In the genomic region with DNA sequence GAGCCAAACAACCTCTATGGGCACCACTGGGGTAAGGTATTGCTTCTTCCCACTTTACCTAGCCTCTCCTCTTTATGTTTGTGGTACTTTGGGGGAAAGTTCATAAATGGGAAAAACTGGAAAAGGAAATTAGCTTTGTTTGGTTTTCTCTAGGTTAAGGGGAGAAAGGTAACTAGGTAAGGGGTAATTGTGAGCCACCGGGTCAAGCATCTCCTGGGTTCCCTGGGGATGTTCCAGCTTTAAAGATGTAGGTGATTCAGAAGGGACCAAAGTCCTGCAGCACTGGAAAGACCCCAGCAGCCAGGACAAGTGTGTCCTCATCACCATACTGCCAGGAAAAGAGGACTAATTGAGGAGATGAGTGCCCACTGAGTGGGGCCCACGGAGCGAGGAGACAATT, we compare ENCODE assay signal across 29 mouse cellular contexts. TPM values are rescaled to one million over a fixed set of nuclear protein-coding genes. Genes with fewer than 3 reads are reported as not detected.
DNase-seq lines count a peak whose midpoint lies in the region; ATAC-seq and TF ChIP-seq lines count a peak whose summit lies in the region.
"Had no signal": no experiment of that assay in that cellular context is flagged by ENCODE, and none has a peak within 500 bp of the region (broad histone marks: within the 10 kb centered on the region; RNA-seq: fewer than 3 reads in every experiment).

No protein-coding gene starts in this region.

- DNase-seq in kidney, adult 9 months: peak; percentile 27
- no peak for DNase-seq in kidney, postnatal 4 days
- DNase-seq in adrenal gland, adult 2 months: no peak
- DNase-seq: adrenal gland, postnatal 10 days; adrenal gland, postnatal 25 days; B cell, adult 2 months; cerebellum, adult 11 months; cerebellum, adult 18-20 months; cerebellum, adult 8-10 months; cerebellum, adult 9-11 months; cerebellum, postnatal 14 days; cerebellum, postnatal 36 days; embryo, embryonic 11 days had no signal

- ATAC-seq in intestine, postnatal 0 days: no peak
- ATAC-seq in intestine, embryonic 16.5 days: no peak
- no peak for ATAC-seq in liver, embryonic 16.5 days (ENCODE audit: low read depth)
- ATAC-seq in liver, embryonic 12.5 days: no peak
- ATAC-seq: activated CD4-positive, CD25-positive, alpha-beta regulatory T cell, adult 4 months; CD4-positive, CD25-positive, alpha-beta regulatory T cell, adult 4 months; forebrain, embryonic 14.5 days; Patski had no signal

- no peak overlapping the region for H3K4me2 ChIP-seq in intestine, postnatal 0 days (replicated peaks; ENCODE audit: low read depth)
- no peak overlapping the region; the same call in 1 of the 2 replicates for H3K4me2 ChIP-seq in intestine, embryonic 16.5 days (ENCODE audit: low read depth, low read length)
- H3K4me2 ChIP-seq in liver, embryonic 16.5 days (ENCODE audit: low read depth, low read length): no peak overlapping the region
- no peak overlapping the region for H3K4me2 ChIP-seq in liver, embryonic 12.5 days
- H3K4me2 ChIP-seq: embryonic facial prominence, embryonic 13.5 days; embryonic facial prominence, embryonic 15.5 days; forebrain, embryonic 12.5 days had no signal

- H3K27me3 ChIP-seq in intestine, postnatal 0 days (replicated peaks; ENCODE audit: control insufficient read depth, insufficient read depth, low read length): no peaks in the 10 kb centered on the region
- no peaks in the 10 kb centered on the region for H3K27me3 ChIP-seq in intestine, embryonic 16.5 days (replicated peaks; ENCODE audit: control insufficient read depth, insufficient read depth, low read length)
- H3K27me3 ChIP-seq in liver, embryonic 16.5 days (ENCODE audit: control insufficient read depth, insufficient read depth, low read depth, low read length): no peaks in the 10 kb centered on the region
- H3K27me3 ChIP-seq in liver, embryonic 12.5 days (replicated peaks): no peaks in the 10 kb centered on the region
- H3K27me3 ChIP-seq in small intestine, adult 2 months (ENCODE audit: control insufficient read depth, insufficient read depth, low read length): no peaks in the 10 kb centered on the region
- H3K27me3 ChIP-seq: CH12.LX; embryonic facial prominence, embryonic 13.5 days; embryonic facial prominence, embryonic 15.5 days; forebrain, embryonic 12.5 days; Patski had no signal

- 82% methylated on average over 3 of the region's 3 CpGs for WGBS in intestine, postnatal 0 days
- 86% methylated on average over 3 of the region's 3 CpGs for WGBS in intestine, embryonic 16.5 days
- WGBS in liver, embryonic 16.5 days (ENCODE audit: insufficient replicate concordance): 74% methylated on average over 3 of the region's 3 CpGs
- 75% methylated on average over 3 of the region's 3 CpGs for WGBS in liver, embryonic 12.5 days (ENCODE audit: insufficient replicate concordance)
- WGBS in small intestine, adult 2 months: 78% methylated on average over 3 of the region's 3 CpGs

- H3K4me3 ChIP-seq in intestine, postnatal 0 days (ENCODE audit: low read depth, low read length): no peak overlapping the region
- no peak overlapping the region for H3K4me3 ChIP-seq in intestine, embryonic 16.5 days (ENCODE audit: low read length)
- H3K4me3 ChIP-seq in liver, embryonic 16.5 days (ENCODE audit: low read depth, low read length): no peak overlapping the region
- no peak overlapping the region for H3K4me3 ChIP-seq in liver, embryonic 12.5 days
- no peak overlapping the region for H3K4me3 ChIP-seq in small intestine, adult 2 months (ENCODE audit: low read depth, low read length)
- H3K4me3 ChIP-seq: embryonic facial prominence, embryonic 13.5 days; embryonic facial prominence, embryonic 15.5 days; erythroblast, embryonic 14.5 days; forebrain, embryonic 10.5 days; forebrain, embryonic 12.5 days had no signal

- 0 out of 2 replicates have a peak, but pooled peaks cover 3% of the 10 kb centered on the region for H3K4me1 ChIP-seq in intestine, postnatal 0 days (replicated peaks; ENCODE audit: control insufficient read depth, insufficient read depth, low read length)
- H3K4me1 ChIP-seq in intestine, embryonic 16.5 days (ENCODE audit: control insufficient read depth, insufficient read depth, low read length): peaks cover 3% of the 10 kb centered on the region; the same call in 1 of the 2 replicates
- H3K4me1 ChIP-seq in liver, embryonic 16.5 days (ENCODE audit: control insufficient read depth, low read depth, low read length): no peaks in the 10 kb centered on the region; the same call in 1 of the 2 replicates
- peaks cover 14% of the 10 kb centered on the region for H3K4me1 ChIP-seq in liver, embryonic 12.5 days
- H3K4me1 ChIP-seq in small intestine, adult 2 months (ENCODE audit: control insufficient read depth, insufficient read depth, insufficient read length, low read length): peaks cover 10% of the 10 kb centered on the region; the same call in 1 of the 2 replicates
- H3K4me1 ChIP-seq: embryonic facial prominence, embryonic 13.5 days; embryonic facial prominence, embryonic 15.5 days; forebrain, embryonic 10.5 days; forebrain, embryonic 12.5 days had no signal

- peak overlapping the region; percentile 15; the same call in 1 of the 2 replicates for H3K27ac ChIP-seq in intestine, postnatal 0 days (ENCODE audit: low read depth, low read length)
- H3K27ac ChIP-seq in intestine, embryonic 16.5 days (ENCODE audit: low read length): no peak overlapping the region
- H3K27ac ChIP-seq in liver, embryonic 16.5 days (ENCODE audit: low read length): 0 out of 2 replicates have a peak overlapping the region, but pooled peaks have one; percentile 61
- H3K27ac ChIP-seq in liver, embryonic 12.5 days: no peak overlapping the region
- H3K27ac ChIP-seq in small intestine, adult 2 months (ENCODE audit: insufficient read depth, low read depth, low read length): peak overlapping the region; percentile 43
- H3K27ac ChIP-seq: embryonic facial prominence, embryonic 13.5 days; embryonic facial prominence, embryonic 15.5 days; forebrain, embryonic 10.5 days; forebrain, embryonic 12.5 days had no signal

- no peak for TF ChIP-seq POLR2A in small intestine, adult 2 months (IDR thresholded peaks at IDR 0.05; ENCODE audit: low read depth, low read length)

- peaks cover 6% of the 10 kb centered on the region; the same call in 1 of the 2 replicates for H3K36me3 ChIP-seq in intestine, postnatal 0 days (ENCODE audit: control insufficient read depth, insufficient read depth)
- H3K36me3 ChIP-seq in intestine, embryonic 16.5 days (ENCODE audit: control insufficient read depth, insufficient read depth, low read length): peaks cover 3% of the 10 kb centered on the region; the same call in 1 of the 2 replicates
- H3K36me3 ChIP-seq in liver, embryonic 16.5 days (ENCODE audit: control insufficient read depth, insufficient read depth): no peaks in the 10 kb centered on the region
- no peaks in the 10 kb centered on the region for H3K36me3 ChIP-seq in liver, embryonic 12.5 days
- peaks cover 6% of the 10 kb centered on the region; the same call in 1 of the 2 replicates for H3K36me3 ChIP-seq in small intestine, adult 2 months (ENCODE audit: control insufficient read depth, insufficient read depth, low read length)
- H3K36me3 ChIP-seq: embryonic facial prominence, embryonic 13.5 days; embryonic facial prominence, embryonic 15.5 days; forebrain, embryonic 10.5 days; forebrain, embryonic 12.5 days; G1E had no signal

- H3K9ac ChIP-seq in intestine, postnatal 0 days (ENCODE audit: low read depth, low read length): no peak overlapping the region
- H3K9ac ChIP-seq in intestine, embryonic 16.5 days (ENCODE audit: low read depth, low read length): no peak overlapping the region
- no peak overlapping the region for H3K9ac ChIP-seq in liver, embryonic 16.5 days (ENCODE audit: low read depth, low read length)
- no peak overlapping the region for H3K9ac ChIP-seq in liver, embryonic 12.5 days
- H3K9ac ChIP-seq: embryonic facial prominence, embryonic 13.5 days; embryonic facial prominence, embryonic 15.5 days; forebrain, embryonic 12.5 days had no signal

- no peak for TF ChIP-seq CTCF in intestine, postnatal 0 days (IDR thresholded peaks at IDR 0.05; ENCODE audit: low read depth)
- TF ChIP-seq CTCF in small intestine, adult 2 months (IDR thresholded peaks at IDR 0.05; ENCODE audit: extremely low read depth, insufficient read length, insufficient replicate concordance, low read depth, low read length): no peak

- no peaks in the 10 kb centered on the region for H3K9me3 ChIP-seq in intestine, postnatal 0 days (ENCODE audit: control insufficient read depth)
- no peaks in the 10 kb centered on the region for H3K9me3 ChIP-seq in intestine, embryonic 16.5 days (ENCODE audit: control insufficient read depth, low read length)
- H3K9me3 ChIP-seq in liver, embryonic 16.5 days (replicated peaks; ENCODE audit: control insufficient read depth, low read length): no peaks in the 10 kb centered on the region
- H3K9me3 ChIP-seq in liver, embryonic 12.5 days (replicated peaks): no peaks in the 10 kb centered on the region
- H3K9me3 ChIP-seq: embryonic facial prominence, embryonic 13.5 days; embryonic facial prominence, embryonic 15.5 days; forebrain, embryonic 10.5 days; forebrain, embryonic 12.5 days; G1E had no signal

RNA-seq across cellular contexts. Expression of a gene that starts 5.7 kb away (rescaled TPM):
- 36.4 and 38.3 TPM in 2 replicates for polyA plus RNA-seq in intestine, postnatal 0 days (2015; fragmentation: Nextera tagmentation; extraction: Ambion mirVana)
- 20.2 and 25.9 TPM in 2 replicates for polyA plus RNA-seq in intestine, embryonic 16.5 days (2015; fragmentation: Nextera tagmentation; extraction: Ambion mirVana)
- 12.5 and 14.6 TPM in 2 replicates for polyA plus RNA-seq in liver, embryonic 16.5 days (2015; fragmentation: Nextera tagmentation; extraction: Ambion mirVana)
- polyA plus RNA-seq in liver, embryonic 12.5 days (2016; fragmentation: Nextera tagmentation; extraction: Ambion mirVana): 5.0 TPM in 2 replicates
- polyA plus RNA-seq in small intestine, adult 2 months (2012; rRNA removed): 20.4 and 21.1 TPM in 2 replicates
- total RNA-seq in adrenal gland, adult 2 months (2021): 10 to 100 TPM; 30.8 to 80.2 TPM
- 5.3 and 7.6 TPM in 2 replicates for polyA plus RNA-seq in adrenal gland, adult 2 months (2012; rRNA removed)

RNA-seq across cellular contexts. Expression of a gene that starts 12.3 kb away (rescaled TPM):
- 4.7 and 5.6 TPM in 2 replicates for polyA plus RNA-seq in intestine, postnatal 0 days (2015; fragmentation: Nextera tagmentation; extraction: Ambion mirVana)
- 2.2 and 2.8 TPM in 2 replicates for polyA plus RNA-seq in intestine, embryonic 16.5 days (2015; fragmentation: Nextera tagmentation; extraction: Ambion mirVana)
- 0.68 and 0.72 TPM in 2 replicates for polyA plus RNA-seq in liver, embryonic 16.5 days (2015; fragmentation: Nextera tagmentation; extraction: Ambion mirVana)
- polyA plus RNA-seq in liver, embryonic 12.5 days (2016; fragmentation: Nextera tagmentation; extraction: Ambion mirVana): 0.35 and 0.41 TPM in 2 replicates
- polyA plus RNA-seq in small intestine, adult 2 months (2012; rRNA removed): 4.6 and 11.2 TPM in 2 replicates
- total RNA-seq in adrenal gland, adult 2 months (2021): 1 to 10 TPM in 1 of 2 experiments, under 1 TPM in 1; 0.84 to 1.2 TPM
- polyA plus RNA-seq in adrenal gland, adult 2 months (2012; rRNA removed): 0.40 and 0.41 TPM in 2 replicates

Comparison
In these comparisons a context has a peak if more than half of its experiments do, and no peak if none do; other contexts are left out.
1. H3K27ac ChIP-seq: peak in intestine, postnatal 0 days (single experiment), liver, embryonic 16.5 days (single experiment) and small intestine, adult 2 months (single experiment); none in intestine, embryonic 16.5 days (single experiment) and liver, embryonic 12.5 days (single experiment).